Mouse (Mus musculus) intestine, postnatal 0 days (tissue): ENCODE results near the gene Zfp385b. TPM values are rescaled to one million over a fixed set of nuclear protein-coding genes. Genes with fewer than 3 reads are reported as not detected.

Experiments used
- ATAC-seq: fragments of 200-750 bp; cut with Nextera tagmentation; 2 replicates; pipeline ENCODE4 v1.8.0; 2017; ENCODE audit warnings: mild to moderate bottlenecking, moderate TSS enrichment, moderate library complexity
- H3K27ac ChIP-seq: fragments of 300-500 bp; sonication (generic); 2 replicates; pipeline ENCODE4 v1.5.1; 2014; ENCODE audit warnings: mild to moderate bottlenecking, low read depth, low read length, moderate library complexity
- H3K27me3 ChIP-seq: fragments of 300-500 bp; sonication (generic); replicated peaks from 2 replicates; pipeline ENCODE4 v1.6.1; 2014; ENCODE audit warnings: low read length, mixed read lengths; ENCODE audit not compliant: control insufficient read depth, insufficient read depth
- H3K36me3 ChIP-seq: fragments of 300-500 bp; sonication (generic); 2 replicates; pipeline ENCODE4 v1.6.1; 2014; ENCODE audit warnings: mild to moderate bottlenecking, moderate library complexity; ENCODE audit not compliant: control insufficient read depth, insufficient read depth
- H3K4me1 ChIP-seq: fragments of 300-500 bp; sonication (generic); replicated peaks from 2 replicates; pipeline ENCODE4 v1.6.1; 2014; ENCODE audit warnings: antibody characterized with exemption, low read length, mixed read lengths; ENCODE audit not compliant: control insufficient read depth, insufficient read depth
- H3K4me2 ChIP-seq: fragments of 300-500 bp; sonication (generic); replicated peaks from 2 replicates; pipeline ENCODE4 v1.6.1; 2014; ENCODE audit warnings: low read depth, mild to moderate bottlenecking, moderate library complexity
- H3K4me3 ChIP-seq: fragments of 300-500 bp; sonication (generic); 2 replicates; pipeline ENCODE4 v1.5.1; 2014; ENCODE audit warnings: low read depth, low read length
- H3K9ac ChIP-seq: fragments of 300-500 bp; sonication (generic); 2 replicates; pipeline ENCODE4 v1.6.1; 2014; ENCODE audit warnings: mild to moderate bottlenecking, low read depth, low read length
- H3K9me3 ChIP-seq: fragments of 300-500 bp; sonication (generic); 2 replicates; pipeline ENCODE4 v1.6.1; 2016; ENCODE audit warnings: mixed run types; ENCODE audit not compliant: control insufficient read depth
- CTCF ChIP-seq: sonication (generic); IDR thresholded peaks from 2 replicates; pipeline ENCODE4 v1.5.1; 2016; ENCODE audit warnings: low read depth, mild to moderate bottlenecking, control low read depth, antibody characterized with exemption, moderate library complexity
- WGBS: fragments of 180-500 bp; shearing (Covaris S2); extraction: QIAGEN DNeasy Blood & Tissue Kit; methylation state at CpG from one replicate; pipeline ENCODE4 v1.1.7; 2014; 5-methylcytosine and 5-hydroxymethylcytosine counted together
- polyA plus RNA-seq: library from polyadenylated mRNA; unstranded; fragments of >200 nt; fragmentation: Nextera tagmentation; extraction: Ambion mirVana; gene quantifications from 2 replicates; pipeline ENCODE4 v1.2.1, GENCODE M21; 2015

The Zfp385b gene
- polyA plus RNA-seq, 1 experiment from 2014 or later = 14.3 TPM

GRCm38 (mm10) chr2:77412171-77412570, 407.3 kb downstream of the Zfp385b start:
- peaks cover 5% of the 10 kb centered on the region; the same call in 1 of the 2 replicates for H3K36me3 ChIP-seq
- no peak overlapping the region for H3K4me2 ChIP-seq
- TF ChIP-seq CTCF = no peak
- no peak overlapping the region for H3K4me3 ChIP-seq
- no peak overlapping the region for H3K27ac ChIP-seq
- H3K9ac ChIP-seq = no peak overlapping the region
- WGBS = 91% methylated on average over 9 of the region's 9 CpGs
- ATAC-seq = no peak
- no peaks in the 10 kb centered on the region for H3K27me3 ChIP-seq
- H3K4me1 ChIP-seq = no peaks in the 10 kb centered on the region
- H3K9me3 ChIP-seq = no peaks in the 10 kb centered on the region

GRCm38 (mm10) chr2:77411612-77412011, 407.8 kb downstream of the Zfp385b start:
- WGBS = 80% methylated on average over 13 of the region's 13 CpGs
- no peak for ATAC-seq
- no peak overlapping the region for H3K27ac ChIP-seq

GRCm38 (mm10) chr2:77409521-77410135, 409.8 kb downstream of the Zfp385b start:
- WGBS = 50% methylated on average over 5 of the region's 5 CpGs
- Histone ChIP-seq H3K27ac (no peak overlapping the region), H3K27me3 (no peaks in the 10 kb centered on the region), H3K36me3 (peaks cover 5% of the 10 kb centered on the region; the same call in 1 of the 2 replicates), H3K4me3 (no peak overlapping the region), H3K4me2 (no peak overlapping the region), H3K9ac (no peak overlapping the region), H3K9me3 (no peaks in the 10 kb centered on the region), H3K4me1 (no peaks in the 10 kb centered on the region)
- no peak for TF ChIP-seq CTCF
- ATAC-seq = no peak

More at GRCm38 (mm10) chr2:77411612-77412011, 407.8 kb downstream of the Zfp385b start:
- H3K9ac ChIP-seq = no peak overlapping the region
- H3K4me3 ChIP-seq = no peak overlapping the region
- H3K27me3 ChIP-seq = no peaks in the 10 kb centered on the region
- peaks cover 5% of the 10 kb centered on the region; the same call in 1 of the 2 replicates for H3K36me3 ChIP-seq
- no peak overlapping the region for H3K4me2 ChIP-seq
- H3K4me1 ChIP-seq = no peaks in the 10 kb centered on the region
- no peak for TF ChIP-seq CTCF
- no peaks in the 10 kb centered on the region for H3K9me3 ChIP-seq

- ATAC-seq = no peak
- H3K4me2 ChIP-seq = no peak overlapping the region
- no peaks in the 10 kb centered on the region for H3K4me1 ChIP-seq
- TF ChIP-seq CTCF = peak; percentile 37; the same call in 1 of the 2 replicates
- WGBS = 71% methylated on average over 7 of the region's 7 CpGs
- H3K4me3 ChIP-seq = no peak overlapping the region
- H3K27me3 ChIP-seq = no peaks in the 10 kb centered on the region
- H3K27ac ChIP-seq = no peak overlapping the region
- no peak overlapping the region for H3K9ac ChIP-seq
- H3K9me3 ChIP-seq = no peaks in the 10 kb centered on the region
- H3K36me3 ChIP-seq = peaks cover 5% of the 10 kb centered on the region; the same call in 1 of the 2 replicates
These were observed 410.5 kb downstream of the Zfp385b start for GRCm38 (mm10) chr2:77408972-77409371.

GRCm38 (mm10) chr2:77402329-77402728, 417.1 kb downstream of the Zfp385b start:
- no peak overlapping the region for H3K4me3 ChIP-seq
- 0 out of 2 replicates have a peak overlapping the region, but pooled peaks have one; percentile 9 for H3K4me2 ChIP-seq
- no peaks in the 10 kb centered on the region for H3K9me3 ChIP-seq
- ATAC-seq = no peak
- H3K9ac ChIP-seq = no peak overlapping the region
- H3K4me1 ChIP-seq = no peaks in the 10 kb centered on the region
- WGBS = 30% methylated on average over 13 of the region's 13 CpGs
- H3K36me3 ChIP-seq = no peaks in the 10 kb centered on the region
- H3K27me3 ChIP-seq = no peaks in the 10 kb centered on the region
- no peak for TF ChIP-seq CTCF
- no peak overlapping the region for H3K27ac ChIP-seq

GRCm38 (mm10) chr2:77401438-77402235, 417.8 kb downstream of the Zfp385b start:
- 12% methylated on average over 13 of the region's 13 CpGs for WGBS
- Histone ChIP-seq H3K4me2 (peak overlapping the region; percentile 9), H3K9me3 (no peaks in the 10 kb centered on the region), H3K27ac (no peak overlapping the region), H3K4me1 (no peaks in the 10 kb centered on the region), H3K27me3 (no peaks in the 10 kb centered on the region), H3K9ac (no peak overlapping the region), H3K4me3 (no peak overlapping the region), H3K36me3 (no peaks in the 10 kb centered on the region)
- TF ChIP-seq CTCF = peak; percentile 50
- no peak for ATAC-seq
